Mouse (Mus musculus) lung, postnatal 25 days (tissue): ENCODE measurements around the gene Akt3.

ENCODE experiments used
- DNase-seq: peaks from one replicate; pipeline ENCODE4 v3.0.0; 2022; ENCODE audit warnings: low spot score

Gene Akt3

DNA sequence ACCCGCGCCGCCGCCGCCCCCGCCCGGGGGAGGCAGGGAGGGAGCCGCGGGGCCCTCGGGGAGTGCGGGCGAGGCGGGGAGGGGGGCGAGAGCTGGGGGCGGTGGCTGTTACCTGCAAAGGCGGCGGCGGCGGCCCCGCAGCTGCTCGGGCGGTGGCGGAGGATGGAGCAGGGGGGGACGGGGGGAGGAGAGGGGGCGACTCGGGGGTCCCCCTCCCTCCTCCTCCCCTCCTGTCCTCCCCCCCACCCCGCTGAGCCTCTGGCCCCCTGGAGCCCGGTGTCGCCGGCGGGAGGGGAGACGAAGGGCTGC lies at the start of gene Akt3:
Gene Akt3, minus strand, starts transcription at position 170 of the 309 bp plus-strand sequence.
- no peak for DNase-seq

- no peak for DNase-seq
Measured at GRCm38 (mm10) chr1:177307549-177307948, 49.5 kb upstream of the Akt3 start.

- DNase-seq: no peak
Measured at GRCm38 (mm10) chr1:177298231-177298630, 40.2 kb upstream of the Akt3 start.

DNA sequence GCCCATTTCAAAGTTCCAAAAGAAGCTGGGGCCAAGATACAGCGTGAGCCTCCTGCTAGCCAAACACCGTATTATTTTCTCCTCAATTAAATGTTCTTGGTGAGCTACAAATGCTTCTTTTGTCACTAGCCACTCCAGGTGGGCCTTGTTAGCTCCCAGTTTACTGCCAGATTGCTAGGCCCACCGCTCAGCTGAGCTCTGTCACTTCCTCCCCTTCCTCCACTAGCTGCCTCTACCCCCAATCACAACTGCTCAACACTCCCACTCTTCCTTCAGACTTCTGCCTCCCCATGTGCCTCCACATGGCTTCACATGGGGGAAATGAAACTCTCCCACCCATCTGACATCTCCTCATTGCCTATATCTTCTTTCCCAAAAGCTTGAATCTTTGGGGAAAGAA lies 28.8 kb upstream of the Akt3 start:
- DNase-seq: no peak

GRCm38 (mm10) chr1:177281925-177282324 lies 23.9 kb upstream of the Akt3 start:
- no peak for DNase-seq

DNA sequence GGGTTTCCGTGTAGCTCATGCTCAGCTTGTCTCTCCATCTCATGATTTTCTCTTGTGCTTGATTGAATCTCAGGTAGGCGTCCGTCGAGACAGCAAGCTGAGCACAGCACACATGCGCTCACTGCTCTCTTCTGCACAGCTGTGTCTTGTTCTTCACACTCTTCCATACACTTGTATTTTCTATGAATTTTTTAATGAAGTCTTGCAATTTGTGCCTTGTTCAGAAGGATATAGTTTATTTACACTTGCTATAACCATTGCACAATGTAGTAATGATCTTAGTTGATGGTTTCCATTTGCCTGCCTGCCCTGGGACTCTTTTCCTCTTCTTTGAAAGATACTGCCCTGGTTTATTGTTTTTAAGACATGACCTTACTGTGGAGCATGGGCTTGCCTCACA lies 19.4 kb upstream of the Akt3 start:
- no peak for DNase-seq

DNA sequence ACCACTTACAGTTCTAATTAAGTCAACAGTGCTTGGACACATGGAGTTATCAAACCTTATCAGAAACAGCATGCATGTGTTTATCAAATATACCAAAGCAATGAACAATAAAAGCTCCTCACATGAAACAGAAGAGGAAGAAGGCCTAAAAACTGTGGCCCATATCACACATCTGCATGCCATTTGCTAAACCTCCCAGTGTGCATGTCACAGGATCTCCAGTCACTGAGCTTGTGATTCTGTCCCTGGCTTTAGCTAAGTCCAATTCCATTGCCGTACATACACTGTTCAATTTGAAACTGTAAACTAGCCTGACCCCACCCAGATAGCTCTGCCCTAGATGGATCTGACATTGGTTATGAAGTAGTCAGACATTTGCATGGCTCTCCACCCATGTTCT lies 9.6 kb upstream of the Akt3 start:
- no peak for DNase-seq

DNA sequence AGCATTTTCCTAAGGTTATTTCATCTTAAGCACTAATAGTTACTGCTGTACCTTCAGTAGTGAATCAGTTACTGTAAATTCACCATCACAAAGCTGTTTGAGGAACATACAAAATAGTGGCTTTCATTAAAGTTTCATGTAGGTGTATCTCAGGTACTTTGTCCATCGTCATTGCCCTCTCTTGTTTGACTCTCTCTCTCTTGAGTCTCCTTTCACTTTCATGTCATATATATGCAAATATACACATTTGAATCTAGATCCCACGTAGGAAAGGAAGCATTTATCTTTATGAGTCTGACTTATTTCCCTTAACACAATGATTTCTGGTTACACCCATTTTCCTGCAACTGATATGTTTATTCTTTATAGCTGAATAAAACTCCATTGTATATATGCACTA lies 4.9 kb upstream of the Akt3 start:
- no peak for DNase-seq

DNA sequence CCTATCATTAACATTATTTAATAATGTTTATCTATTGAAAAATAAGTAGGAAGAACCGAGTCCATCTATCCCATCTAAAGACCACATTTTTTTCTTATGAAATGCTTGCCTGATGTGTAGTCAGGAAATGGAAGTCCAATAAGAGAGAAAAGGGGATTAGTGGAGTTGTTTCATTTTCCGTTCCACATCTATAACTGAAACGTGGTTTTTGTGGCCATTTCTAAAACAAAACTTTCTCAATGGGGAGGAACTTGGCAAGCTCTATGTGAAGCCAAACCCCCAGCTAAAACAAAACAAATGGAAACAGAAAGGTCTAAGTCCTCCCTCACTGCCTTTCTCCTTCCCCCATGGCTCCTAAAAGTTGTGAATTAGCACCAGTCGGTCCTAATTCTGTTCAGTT lies 2.8 kb upstream of the Akt3 start:
- DNase-seq: no peak

GRCm38 (mm10) chr1:177259038-177259600 lies 1.1 kb upstream of the Akt3 start:
- no peak for DNase-seq

GRCm38 (mm10) chr1:177258343-177259037 lies 487 bp upstream of the Akt3 start:
- DNase-seq: peak; percentile 82

DNA sequence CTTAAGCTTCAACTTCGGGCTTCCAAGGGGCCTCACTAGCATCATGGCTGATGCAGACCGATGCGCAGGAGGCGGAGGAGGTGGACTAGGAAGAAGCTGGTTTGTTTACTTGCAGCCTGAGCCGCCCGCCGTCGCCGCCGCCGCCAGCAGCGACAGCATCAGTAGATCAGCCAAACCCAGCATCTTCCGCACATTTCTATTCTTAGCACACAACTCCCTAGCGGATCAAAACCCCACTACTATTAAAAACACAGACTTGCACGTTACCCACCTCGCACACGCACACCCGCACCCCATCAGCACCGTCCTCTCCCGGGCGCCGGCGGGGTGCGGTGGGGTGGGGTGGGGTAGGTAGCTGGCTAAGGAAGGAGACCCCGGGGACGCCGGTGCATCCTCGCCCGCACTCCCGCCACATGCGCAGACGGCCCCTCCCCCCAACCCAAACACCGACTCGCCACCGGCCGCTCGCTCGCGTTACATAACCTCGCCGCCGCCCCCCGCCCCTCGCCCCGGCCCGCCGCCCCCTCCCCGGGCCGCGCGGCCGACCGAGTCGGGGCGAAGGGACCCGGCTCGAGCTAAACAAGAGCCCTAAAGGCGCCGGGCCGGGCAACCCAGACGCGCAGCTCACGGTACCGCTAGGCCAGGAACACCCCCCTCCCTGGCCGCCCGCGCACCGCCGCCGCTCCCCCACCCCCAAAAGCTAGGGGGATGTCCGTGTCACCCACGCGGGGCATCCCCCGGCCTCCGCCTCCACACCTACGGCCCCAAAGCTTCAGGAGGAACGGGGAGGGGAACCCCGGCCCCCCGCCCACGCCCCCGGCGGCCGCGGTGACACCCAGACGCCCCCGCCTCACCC lies 597 bp downstream of the Akt3 start:
- peak; percentile 61 for DNase-seq

DNA sequence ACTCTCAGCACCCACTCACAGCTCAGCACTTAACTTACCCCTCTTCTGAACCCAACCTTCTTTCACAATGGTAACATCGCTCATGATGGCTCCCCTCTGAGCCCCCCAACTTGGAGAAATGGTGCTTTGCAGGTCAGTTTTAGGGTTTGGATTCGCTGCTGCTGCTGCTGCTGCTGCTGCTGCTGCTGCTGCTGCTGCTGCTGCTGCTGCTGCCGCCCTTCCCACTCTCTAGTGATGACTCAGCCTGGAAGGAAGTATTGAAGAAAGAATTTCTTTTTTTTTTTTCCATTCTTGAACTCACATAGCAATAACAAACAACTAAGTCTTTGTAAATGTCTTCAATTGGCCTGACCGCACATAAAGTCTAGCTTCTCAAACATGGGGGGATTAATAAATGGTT lies 9.4 kb downstream of the Akt3 start:
- DNase-seq: no peak

GRCm38 (mm10) chr1:177238368-177238767 lies 19.6 kb downstream of the Akt3 start:
- DNase-seq: peak; percentile 21

GRCm38 (mm10) chr1:177236695-177237094 lies 21.3 kb downstream of the Akt3 start:
- DNase-seq: no peak

DNA sequence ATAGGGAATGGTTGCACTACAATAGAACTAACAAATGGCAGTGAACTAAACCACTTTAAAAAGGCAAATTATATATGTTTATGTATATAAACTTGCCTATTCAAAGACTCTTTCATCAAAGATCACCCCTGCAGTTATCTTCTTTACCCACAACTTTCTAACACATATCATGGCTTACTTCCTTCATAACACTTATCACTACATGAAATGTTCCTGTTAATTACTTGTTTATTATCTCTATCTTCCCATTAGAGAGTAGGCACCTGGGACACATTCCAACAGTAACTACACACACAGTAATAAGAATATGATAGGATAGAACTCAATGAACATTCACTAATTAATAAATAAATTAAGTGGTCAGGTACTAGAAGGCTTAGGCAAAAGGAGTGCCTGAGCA lies 21.8 kb downstream of the Akt3 start:
- no peak for DNase-seq

DNA sequence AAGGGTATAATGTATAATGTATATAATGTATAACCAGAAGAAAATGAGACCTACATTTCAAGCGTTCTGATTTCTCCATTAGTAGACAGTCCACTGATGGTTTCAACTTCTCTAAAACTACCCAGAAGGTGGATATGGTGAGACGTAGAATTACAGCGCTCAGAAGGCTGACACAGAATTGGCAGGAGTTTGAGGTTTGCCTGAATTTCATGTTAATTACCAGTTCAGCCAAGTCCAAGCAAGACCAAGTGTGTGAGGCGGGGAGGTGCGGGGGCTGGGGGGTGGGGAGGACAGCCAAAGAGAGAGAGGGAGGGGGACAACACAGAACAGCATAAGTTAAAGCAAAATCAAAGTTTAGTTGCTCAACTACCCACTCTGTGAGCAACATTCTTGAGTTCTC lies 23.5 kb downstream of the Akt3 start:
- DNase-seq: no peak

DNA sequence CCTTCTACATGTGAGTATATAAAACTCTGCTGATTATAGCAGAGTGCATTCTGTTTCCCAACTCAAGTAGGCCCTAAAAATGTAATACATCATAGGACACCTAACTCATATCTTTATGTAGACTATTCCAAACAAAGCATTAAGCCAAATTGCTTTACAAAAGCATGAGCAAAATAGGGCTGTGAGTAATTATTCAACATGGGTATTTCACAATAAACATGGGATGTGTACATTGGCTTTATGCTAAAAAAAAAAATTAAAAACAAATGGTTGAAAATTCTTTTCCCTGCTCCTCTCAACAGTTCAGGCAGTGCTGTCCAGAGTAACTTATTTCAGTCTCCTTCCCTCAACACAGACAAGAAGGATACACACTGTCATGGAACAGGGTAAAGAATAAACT lies 26.9 kb downstream of the Akt3 start:
- no peak for DNase-seq

DNA sequence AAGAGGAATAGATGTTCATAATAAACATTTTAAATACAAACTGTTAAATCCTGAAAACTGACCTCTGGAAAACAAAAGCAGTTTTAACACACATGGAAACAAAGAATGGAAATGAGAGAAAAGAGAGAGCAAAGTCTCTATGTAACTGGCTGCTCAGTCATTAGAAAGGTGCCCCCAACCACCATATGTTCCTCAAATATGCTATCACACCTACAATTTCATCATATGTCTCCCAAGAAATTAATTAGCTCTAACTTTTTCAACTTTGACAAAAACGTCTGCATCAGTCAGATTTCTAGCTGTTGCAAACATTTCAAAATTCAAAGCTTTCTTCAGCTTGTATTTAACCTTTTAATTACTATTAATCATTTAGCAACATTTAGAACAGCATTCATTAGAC lies 59.0 kb downstream of the Akt3 start:
- DNase-seq: no peak

DNA sequence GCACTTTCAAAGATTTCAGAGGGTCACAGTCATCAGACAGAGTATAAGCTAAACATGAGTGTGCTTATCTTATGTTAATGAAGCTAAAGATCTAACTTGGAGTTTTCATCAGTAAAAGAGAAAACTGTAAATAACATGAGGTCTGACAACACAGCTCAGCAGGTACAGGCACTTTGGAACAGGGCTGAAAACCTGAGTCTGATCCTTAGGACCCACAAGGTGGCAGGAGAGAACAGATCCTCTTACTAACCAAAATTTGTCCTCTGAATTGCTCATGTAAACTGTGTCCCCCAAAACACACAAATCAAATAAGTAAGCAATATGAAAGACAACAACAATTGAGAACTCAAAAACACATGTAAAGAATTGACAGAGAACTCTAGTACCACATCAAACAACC lies 62.8 kb downstream of the Akt3 start:
- no peak for DNase-seq

GRCm38 (mm10) chr1:177194324-177194723 lies 63.7 kb downstream of the Akt3 start:
- no peak for DNase-seq

GRCm38 (mm10) chr1:177191623-177192022 lies 66.4 kb downstream of the Akt3 start:
- DNase-seq: no peak

DNA sequence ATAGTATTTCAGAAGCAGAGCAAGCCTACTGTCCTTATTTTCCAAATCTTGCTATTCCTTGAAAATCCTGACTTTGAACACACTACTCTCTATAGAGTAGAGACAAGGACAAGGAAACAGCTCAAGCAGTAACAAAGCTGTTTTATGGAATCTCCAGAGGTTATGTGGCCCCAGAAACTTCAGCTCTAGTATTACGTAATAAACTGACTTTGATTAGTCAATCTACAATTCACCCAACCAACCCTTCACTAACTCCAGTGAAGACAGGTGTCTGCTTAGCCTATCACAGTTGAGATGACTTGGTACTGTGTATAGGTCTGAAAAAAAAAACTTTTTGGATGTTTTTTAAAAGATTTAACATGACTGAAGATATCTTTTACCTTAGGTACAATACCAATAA lies 67.6 kb downstream of the Akt3 start:
- DNase-seq: no peak
